Mouse (Mus musculus) stomach, postnatal 0 days (tissue): ENCODE results near the gene Parp16. TPM values are rescaled to one million over a fixed set of nuclear protein-coding genes. Genes with fewer than 3 reads are reported as not detected.

ENCODE experiments used
- ATAC-seq: fragments of 200-750 bp; cut with Nextera tagmentation; 2 replicates; pipeline ENCODE4 v1.8.0; 2017; ENCODE audit not compliant: low FRiP score, low TSS enrichment
- DNase-seq: peaks from one replicate; pipeline ENCODE4 v3.0.0-alpha.2; 2016; ENCODE audit warnings: low spot score
- H3K27ac ChIP-seq: fragments of 300-500 bp; sonication (generic); replicated peaks from 2 replicates; pipeline ENCODE4 v1.5.1; 2014; ENCODE audit warnings: mild to moderate bottlenecking, control low read depth
- H3K27me3 ChIP-seq: fragments of 300-500 bp; sonication (generic); 2 replicates; pipeline ENCODE4 v1.6.1; 2014; ENCODE audit warnings: low read length; ENCODE audit not compliant: control insufficient read depth, insufficient read depth
- H3K36me3 ChIP-seq: fragments of 300-500 bp; sonication (generic); 2 replicates; pipeline ENCODE4 v1.6.1; 2014; ENCODE audit warnings: low read length, mixed read lengths; ENCODE audit not compliant: control insufficient read depth, insufficient read depth
- H3K4me1 ChIP-seq: fragments of 300-500 bp; sonication (generic); replicated peaks from 2 replicates; pipeline ENCODE4 v1.6.1; 2014; ENCODE audit warnings: antibody characterized with exemption; ENCODE audit not compliant: control insufficient read depth, insufficient read depth
- H3K4me2 ChIP-seq: fragments of 300-500 bp; sonication (generic); replicated peaks from 2 replicates; pipeline ENCODE4 v1.6.1; 2014; ENCODE audit warnings: low read depth, mild to moderate bottlenecking, control low read depth, moderate library complexity
- H3K4me3 ChIP-seq: fragments of 300-500 bp; sonication (generic); 2 replicates; pipeline ENCODE4 v1.5.1; 2014; ENCODE audit warnings: low read depth, low read length, control low read depth
- H3K9ac ChIP-seq: fragments of 300-500 bp; sonication (generic); 2 replicates; pipeline ENCODE4 v1.6.1; 2014; ENCODE audit warnings: mild to moderate bottlenecking, low read length, control low read depth, mixed read lengths
- H3K9me3 ChIP-seq: fragments of 300-500 bp; sonication (generic); 2 replicates; pipeline ENCODE4 v1.6.1; 2016; ENCODE audit warnings: low read length; ENCODE audit not compliant: control insufficient read depth
- CTCF ChIP-seq: IDR thresholded peaks from 2 replicates; pipeline ENCODE4 v1.5.1; 2016; ENCODE audit warnings: antibody characterized with exemption, low read depth, mild to moderate bottlenecking, moderate library complexity
- EP300 ChIP-seq: optimal IDR thresholded peaks from 2 replicates; pipeline ENCODE3; 2016; ENCODE audit warnings: antibody characterized with exemption
- WGBS: fragments of 180-500 bp; shearing (Covaris S2); extraction: QIAGEN DNeasy Blood & Tissue Kit; methylation state at CpG from one replicate; pipeline ENCODE4 v1.1.7; 2014; 5-methylcytosine and 5-hydroxymethylcytosine counted together
- polyA plus RNA-seq: library from polyadenylated mRNA; unstranded; fragments of >200 nt; fragmentation: Nextera tagmentation; extraction: Ambion mirVana; gene quantifications from 2 replicates; pipeline ENCODE4 v1.2.1, GENCODE M21; 2015

Parp16 gene
- polyA plus RNA-seq, 1 experiment from 2014 or later, result 5.0 TPM

- Histone ChIP-seq H3K9me3 (no peaks in the 10 kb centered on the region), H3K4me2 (no peak overlapping the region), H3K9ac (no peak overlapping the region), H3K36me3 (no peaks in the 10 kb centered on the region), H3K27me3 (no peaks in the 10 kb centered on the region), H3K4me1 (no peaks in the 10 kb centered on the region), H3K4me3 (no peak overlapping the region), H3K27ac (no peak overlapping the region)
- TF ChIP-seq CTCF, result no peak
- TF ChIP-seq EP300, result no peak
- DNase-seq (no peak), ATAC-seq (no peak)
- 19% methylated on average over 8 of the region's 8 CpGs for WGBS
Observed at GRCm38 (mm10) chr9:65156604-65157003, 38.5 kb upstream of the Parp16 start.

GRCm38 (mm10) chr9:65157631-65158030, 37.5 kb upstream of the Parp16 start:
- no peak for TF ChIP-seq EP300
- no peak for TF ChIP-seq CTCF
- peaks cover 7% of the 10 kb centered on the region for H3K27me3 ChIP-seq
- H3K36me3 ChIP-seq, result no peaks in the 10 kb centered on the region
- H3K9me3 ChIP-seq, result no peaks in the 10 kb centered on the region
- WGBS, result 68% methylated on average over 6 of the region's 6 CpGs
- no peak overlapping the region for H3K4me3 ChIP-seq
- no peak overlapping the region for H3K4me2 ChIP-seq
- no peak for DNase-seq
- ATAC-seq, result no peak
- H3K4me1 ChIP-seq, result no peaks in the 10 kb centered on the region
- no peak overlapping the region for H3K27ac ChIP-seq
- H3K9ac ChIP-seq, result no peak overlapping the region

- Histone ChIP-seq H3K27me3 (peaks cover 16% of the 10 kb centered on the region), H3K4me3 (no peak overlapping the region), H3K4me2 (no peak overlapping the region), H3K36me3 (no peaks in the 10 kb centered on the region), H3K27ac (no peak overlapping the region), H3K4me1 (peaks cover 4% of the 10 kb centered on the region; the same call in 1 of the 2 replicates), H3K9ac (no peak overlapping the region), H3K9me3 (no peaks in the 10 kb centered on the region)
- DNase-seq, result no peak
- ATAC-seq, result no peak
- TF ChIP-seq EP300 (no peak), CTCF (no peak)
- WGBS, result 62% methylated on average over 4 of the region's 4 CpGs
Observed at GRCm38 (mm10) chr9:65161188-65161587, 34.0 kb upstream of the Parp16 start.

- TF ChIP-seq EP300, result no peak
- TF ChIP-seq CTCF, result no peak
- Histone ChIP-seq H3K9ac (no peak overlapping the region), H3K4me3 (no peak overlapping the region), H3K27me3 (peaks cover 16% of the 10 kb centered on the region), H3K9me3 (no peaks in the 10 kb centered on the region), H3K4me2 (no peak overlapping the region), H3K4me1 (peaks cover 4% of the 10 kb centered on the region; the same call in 1 of the 2 replicates), H3K27ac (no peak overlapping the region), H3K36me3 (no peaks in the 10 kb centered on the region)
- 53% methylated on average over 8 of the region's 8 CpGs for WGBS
- ATAC-seq (no peak), DNase-seq (no peak)
Observed at GRCm38 (mm10) chr9:65161881-65162280, 33.3 kb upstream of the Parp16 start.

- Histone ChIP-seq H3K9ac (0 out of 2 replicates have a peak overlapping the region, but pooled peaks have one; percentile 35), H3K36me3 (no peaks in the 10 kb centered on the region), H3K4me1 (peaks cover 4% of the 10 kb centered on the region; the same call in 1 of the 2 replicates), H3K4me2 (peak overlapping the region; percentile 74), H3K9me3 (no peaks in the 10 kb centered on the region), H3K27me3 (peaks cover 16% of the 10 kb centered on the region), H3K27ac (no peak overlapping the region), H3K4me3 (peak overlapping the region; percentile 41)
- DNase-seq (peak; percentile 37), ATAC-seq (peak; percentile 45; the same call in 1 of the 2 replicates)
- 4% methylated on average over 61 of the region's 69 CpGs for WGBS
- no peak for TF ChIP-seq CTCF
- no peak for TF ChIP-seq EP300
Observed at GRCm38 (mm10) chr9:65162711-65163639, 32.2 kb upstream of the Parp16 start.

GRCm38 (mm10) chr9:65164870-65165269, 30.3 kb upstream of the Parp16 start:
- H3K36me3 ChIP-seq, result no peaks in the 10 kb centered on the region
- no peaks in the 10 kb centered on the region for H3K9me3 ChIP-seq
- no peak overlapping the region for H3K4me2 ChIP-seq
- ATAC-seq (no peak), DNase-seq (no peak)
- TF ChIP-seq EP300, result no peak
- peak; percentile 75 for TF ChIP-seq CTCF
- no peak overlapping the region for H3K27ac ChIP-seq
- H3K4me1 ChIP-seq, result peaks cover 4% of the 10 kb centered on the region; the same call in 1 of the 2 replicates
- WGBS, result 22% methylated on average over 1 of the region's 1 CpGs
- H3K27me3 ChIP-seq, result peaks cover 16% of the 10 kb centered on the region
- H3K9ac ChIP-seq, result no peak overlapping the region
- no peak overlapping the region for H3K4me3 ChIP-seq
